Mouse (Mus musculus) cortical plate, adult 2 months (tissue): ENCODE measurements around the gene Ppfia4.

Experiments used
- CTCF ChIP-seq: fragments of 200-500 bp; IDR thresholded peaks from 2 replicates; pipeline ENCODE4 v1.5.1; 2011; ENCODE audit warnings: mild to moderate bottlenecking, control low read depth, low read length; ENCODE audit not compliant: insufficient read depth; ENCODE audit errors: extremely low read depth
- POLR2A ChIP-seq: fragments of 200-500 bp; IDR thresholded peaks from 2 replicates; pipeline ENCODE4 v1.6.1; 2011; ENCODE audit warnings: mild to moderate bottlenecking, low read length, control low read depth; ENCODE audit not compliant: insufficient read depth; ENCODE audit errors: extremely low read depth

GRCm38 (mm10) chr1:134361195-134361856 is 28.6 kb upstream of the Ppfia4 start:
- TF ChIP-seq POLR2A, result no peak
- no peak for TF ChIP-seq CTCF
